Mouse (Mus musculus): Measurements from ENCODE around the gene Hs3st5.
"Not testable (repeated sequence)": the region's sequence is repeated elsewhere in the genome, so short reads cannot be mapped to it uniquely, and the experiment has no call there.

Hs3st5 gene

DNA sequence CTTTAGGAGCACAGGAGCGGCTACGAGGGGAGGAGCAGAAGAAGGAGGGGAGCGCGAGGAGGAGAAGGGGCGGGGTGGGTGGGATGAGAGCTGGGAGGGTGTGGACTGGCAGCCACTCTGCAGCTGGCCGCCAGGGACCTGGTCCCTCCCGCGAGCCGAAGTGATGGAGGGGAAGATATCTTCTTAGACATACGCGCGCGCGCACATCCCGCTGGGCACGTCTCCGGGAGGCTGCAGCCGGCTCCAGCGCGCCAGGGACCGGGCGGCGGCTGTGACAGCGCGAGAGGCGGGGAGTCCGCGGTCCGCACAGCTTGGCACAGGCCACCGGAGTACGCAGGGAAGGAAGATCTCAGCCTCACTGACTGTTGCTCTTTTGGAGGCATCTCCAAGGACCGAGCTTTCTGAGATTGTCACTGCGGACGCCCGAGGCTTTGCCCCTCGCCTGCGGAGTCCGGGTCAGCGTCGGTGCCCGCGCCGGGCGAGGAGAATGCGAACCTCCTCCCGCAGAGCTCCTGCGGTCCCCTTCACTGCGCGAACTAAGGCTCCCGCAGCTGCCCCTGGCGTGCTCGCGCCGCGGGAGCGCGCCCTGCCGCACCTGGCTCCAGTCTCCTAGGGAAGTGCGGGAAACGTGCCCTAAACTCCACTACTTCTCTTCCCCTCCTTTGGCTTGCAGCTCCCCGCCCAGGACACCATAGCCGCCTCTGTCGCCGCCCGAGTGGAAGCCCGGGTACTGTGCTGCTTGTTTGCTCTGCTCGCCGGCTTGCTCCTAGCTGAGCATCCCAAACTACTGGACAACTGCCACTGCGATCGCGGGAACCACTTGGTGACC lies at the start of gene Hs3st5:
Gene Hs3st5 (plus strand): TSS at position 88 of the 829 bp plus-strand sequence.
- peak; percentile 62 for DNase-seq

DNA sequence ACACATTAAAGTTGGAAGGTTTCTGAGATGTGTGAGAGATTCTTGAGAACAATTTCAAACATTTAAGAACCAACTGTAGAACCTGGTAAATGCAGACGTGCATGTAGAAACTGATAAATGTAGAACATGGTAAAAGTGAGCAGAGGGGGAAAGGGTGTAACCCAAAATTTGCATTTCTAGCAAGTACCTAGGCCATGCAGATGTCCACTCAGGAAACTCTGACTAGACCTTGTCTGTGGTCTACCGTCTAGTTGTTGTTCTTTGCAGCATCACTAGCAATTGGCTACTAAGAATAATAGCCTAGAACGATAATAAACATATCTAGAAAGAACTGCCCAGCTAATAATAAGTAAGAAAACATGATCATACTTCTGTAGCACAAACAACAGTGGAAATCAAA lies 38.0 kb upstream of the Hs3st5 start:
- no peak for DNase-seq

GRCm38 (mm10) chr10:36471135-36471534 lies 35.5 kb upstream of the Hs3st5 start:
- DNase-seq: peak; percentile 1

- no peak for DNase-seq
Observed at GRCm38 (mm10) chr10:36474834-36475233, 31.8 kb upstream of the Hs3st5 start.

- DNase-seq: no peak
Observed at GRCm38 (mm10) chr10:36477543-36477942, 29.1 kb upstream of the Hs3st5 start.

DNA sequence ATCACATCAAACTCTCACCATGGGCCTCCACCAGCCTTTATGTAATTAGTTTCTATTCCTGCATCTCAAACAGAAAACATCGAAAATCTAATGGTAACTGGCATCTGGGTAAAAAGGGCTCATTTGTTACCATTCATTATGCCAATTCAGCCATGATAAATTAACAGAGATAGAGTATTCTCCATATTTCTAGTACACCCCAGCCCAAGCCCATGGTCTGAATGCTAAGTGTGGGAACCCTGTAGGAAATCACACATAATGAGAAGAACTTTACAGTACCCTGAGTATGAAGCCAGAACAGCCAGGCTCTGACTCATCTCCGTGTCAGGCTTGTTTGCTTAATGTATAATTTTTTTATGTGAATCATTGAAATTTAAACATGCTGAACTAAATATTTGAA lies 23.3 kb upstream of the Hs3st5 start:
- no peak for DNase-seq

DNA sequence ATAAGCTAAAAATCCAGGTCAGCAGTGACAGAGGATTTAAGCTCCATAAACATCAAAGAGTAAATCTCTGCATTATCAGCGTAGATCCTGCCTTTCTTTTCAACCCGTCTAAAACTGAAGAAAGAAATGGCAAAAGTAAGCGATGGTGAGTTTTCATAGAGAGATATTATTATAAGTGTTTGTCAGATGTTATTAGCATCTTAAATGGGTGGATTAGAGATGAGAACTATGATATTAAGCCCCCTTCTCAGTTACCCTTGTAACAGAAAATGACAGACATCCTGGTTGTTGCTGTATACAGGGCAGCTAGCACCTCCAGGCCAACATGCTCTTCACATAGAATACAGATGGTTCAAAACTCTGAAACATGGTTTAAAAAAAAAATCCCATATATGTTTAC lies 22.6 kb upstream of the Hs3st5 start:
- no peak for DNase-seq

DNA sequence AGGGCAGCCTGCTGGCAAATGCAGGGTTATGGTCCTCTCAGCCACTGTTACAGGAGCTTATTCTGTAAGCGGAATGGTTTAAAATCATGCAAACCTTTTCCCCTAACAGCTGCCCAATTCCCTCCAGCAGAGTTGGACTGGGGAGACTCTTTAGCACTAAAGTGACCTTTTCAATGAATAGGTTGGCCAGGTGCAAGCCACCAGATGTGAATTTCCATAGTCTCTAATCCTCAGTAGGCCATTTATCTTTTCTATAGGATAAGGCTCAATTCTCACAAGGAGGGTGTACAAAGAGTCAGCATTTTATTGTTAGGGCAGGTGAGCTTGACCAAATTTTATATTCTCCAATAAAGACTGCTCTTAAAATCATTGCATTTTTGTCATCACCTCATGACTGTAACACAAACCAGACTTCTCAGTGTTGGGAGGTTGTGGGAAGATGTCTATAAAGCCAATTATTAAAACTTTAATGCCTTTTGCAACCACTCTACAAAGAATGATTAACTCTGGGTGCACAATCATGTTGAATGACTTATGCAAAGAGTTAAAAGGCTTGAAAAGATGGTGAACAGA lies 21.8 kb upstream of the Hs3st5 start:
- DNase-seq: no peak

- DNase-seq: no peak
Observed at GRCm38 (mm10) chr10:36493566-36493965, 13.0 kb upstream of the Hs3st5 start.

GRCm38 (mm10) chr10:36499713-36500112 lies 6.9 kb upstream of the Hs3st5 start:
- no peak for DNase-seq

DNA sequence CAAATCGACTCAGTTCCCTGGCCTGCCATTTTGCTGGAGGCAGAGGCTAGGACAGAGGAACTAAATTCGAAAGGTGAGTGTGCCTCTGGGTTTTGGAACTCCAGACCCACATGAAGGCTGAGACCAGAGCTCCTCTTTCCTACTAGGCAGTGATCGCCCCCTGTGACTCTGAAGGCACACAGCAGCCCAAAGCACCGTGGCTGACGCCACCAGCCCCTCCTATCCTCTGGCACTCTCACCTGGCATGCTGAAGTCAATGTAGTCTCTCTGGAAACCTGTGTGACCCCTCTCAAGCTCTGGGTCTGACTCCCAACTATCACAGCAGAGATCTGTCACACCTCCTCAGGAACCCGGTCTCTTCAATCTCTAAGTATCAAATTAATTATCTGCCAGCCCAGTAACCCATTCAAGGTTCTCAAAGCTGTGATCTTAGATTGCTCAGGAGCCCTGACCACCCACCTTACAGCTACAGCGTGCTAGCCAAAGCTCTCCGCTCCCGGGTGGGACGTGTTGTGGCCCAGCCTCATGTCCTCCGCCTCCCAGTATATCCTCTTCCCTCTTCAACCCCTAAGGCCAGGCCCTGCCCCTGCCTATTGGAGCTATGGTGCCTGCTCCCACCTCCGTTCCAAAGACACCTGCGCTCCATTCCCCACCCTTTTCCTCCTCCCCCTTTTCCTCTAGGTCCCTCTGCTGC lies 434 bp upstream of the Hs3st5 start:
- DNase-seq: peak; percentile 24

DNA sequence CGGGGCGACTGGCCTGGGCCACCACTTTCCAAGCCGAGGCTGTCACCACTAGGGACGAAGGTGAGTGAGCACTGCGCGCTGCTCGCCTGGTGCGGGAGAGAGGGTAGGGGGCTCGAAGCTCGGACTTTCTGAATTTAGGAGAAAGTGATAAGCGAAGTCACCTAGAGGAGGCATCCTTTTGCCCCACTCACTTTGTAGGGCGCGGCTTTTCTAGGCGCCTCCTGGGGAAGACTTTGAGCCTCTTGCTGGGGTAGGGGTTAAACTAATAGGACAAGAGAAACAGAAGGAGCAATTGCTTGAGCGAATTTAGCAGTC lies 899 bp downstream of the Hs3st5 start:
- no peak for DNase-seq

GRCm38 (mm10) chr10:36507991-36508546 lies 1.5 kb downstream of the Hs3st5 start:
- no peak for DNase-seq

DNA sequence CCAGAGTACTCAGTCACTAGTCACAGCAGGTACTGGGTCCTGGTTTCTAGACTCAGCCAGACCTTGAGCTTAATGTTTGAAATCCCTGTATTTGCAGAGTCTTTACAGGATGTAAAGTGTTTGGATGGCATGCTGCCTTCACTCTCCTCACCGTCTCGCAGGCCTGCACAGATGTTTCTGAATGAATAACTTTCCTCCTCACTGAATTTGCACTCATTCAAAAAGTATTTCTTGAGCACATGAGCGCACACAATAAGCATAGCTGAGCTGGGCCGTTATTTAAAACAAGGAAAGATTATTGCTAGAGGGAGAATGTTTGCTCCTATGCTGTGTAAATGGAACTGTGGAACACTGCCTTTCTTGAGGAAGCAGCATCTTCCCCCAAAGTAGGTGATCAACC lies 2.9 kb downstream of the Hs3st5 start:
- no peak for DNase-seq

DNA sequence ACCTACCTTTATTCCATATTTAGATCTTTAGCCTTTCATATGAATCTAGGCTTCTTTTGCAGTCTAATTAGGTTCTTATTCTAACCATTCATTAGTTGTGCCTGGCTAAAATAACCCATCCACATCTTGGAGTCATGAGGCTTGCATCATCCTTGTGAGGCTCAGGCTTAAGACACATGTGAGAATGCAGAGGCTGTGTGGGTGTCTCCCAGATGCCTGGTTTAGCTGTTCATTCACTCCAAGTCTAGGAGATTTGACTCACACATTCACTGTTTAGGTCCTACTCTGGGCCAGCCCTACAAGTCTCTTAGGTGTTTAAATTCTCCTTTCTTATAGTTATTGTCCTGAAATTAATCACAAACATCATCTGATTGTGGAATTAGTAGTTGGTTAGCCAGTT lies 17.3 kb downstream of the Hs3st5 start:
- DNase-seq: no peak

GRCm38 (mm10) chr10:36533633-36534335 lies 27.2 kb downstream of the Hs3st5 start:
- peak; percentile 4 for DNase-seq

- peak; percentile 7 for DNase-seq
Observed at GRCm38 (mm10) chr10:36546622-36547021, 40.0 kb downstream of the Hs3st5 start.

GRCm38 (mm10) chr10:36547713-36548112 lies 41.1 kb downstream of the Hs3st5 start:
- DNase-seq: not testable (repeated sequence)

DNA sequence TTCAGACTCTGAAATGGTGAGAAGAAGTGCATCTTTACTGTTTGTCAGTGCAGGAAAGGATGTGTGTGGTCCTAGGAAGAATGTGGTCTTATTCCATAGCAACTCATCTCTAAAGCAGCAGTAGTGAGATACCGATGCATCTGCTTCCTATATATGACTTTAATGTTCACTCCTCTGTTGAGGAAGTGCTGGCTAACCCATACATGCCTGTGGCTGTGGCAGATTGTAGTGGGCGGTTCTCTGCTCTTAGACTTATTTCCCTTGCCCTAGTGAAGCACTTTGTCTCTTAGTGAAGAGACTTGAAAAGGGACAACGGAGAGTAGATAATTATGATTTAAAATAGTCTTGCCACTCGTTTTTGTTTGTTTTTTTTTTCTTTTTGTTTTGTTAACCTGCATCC lies 47.4 kb downstream of the Hs3st5 start:
- DNase-seq: no peak

- no peak for DNase-seq
Observed at GRCm38 (mm10) chr10:36554941-36555888, 48.6 kb downstream of the Hs3st5 start.

GRCm38 (mm10) chr10:36556128-36556527 lies 49.5 kb downstream of the Hs3st5 start:
- DNase-seq: no peak

DNA sequence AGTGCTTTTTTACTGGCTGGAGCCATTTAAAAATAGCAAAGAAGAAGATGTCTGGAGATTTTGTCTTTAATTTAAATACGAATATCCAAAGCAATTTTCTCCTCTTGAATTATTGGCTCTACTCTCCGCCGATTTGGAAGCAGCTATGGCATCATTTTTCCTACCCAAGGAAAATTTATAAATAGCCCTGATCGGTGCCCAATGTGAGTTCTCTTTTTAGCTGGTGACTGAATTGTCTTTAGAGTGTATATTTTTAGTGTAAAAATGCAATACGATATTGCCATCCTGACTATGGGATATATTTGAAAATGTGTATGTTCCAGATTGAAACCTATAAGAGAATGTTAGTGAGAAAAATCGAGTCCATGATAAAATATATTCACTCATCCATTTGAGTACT lies 51.1 kb downstream of the Hs3st5 start:
- DNase-seq: no peak
